Mouse (Mus musculus) CD8-positive naive resting alpha-beta T cell, adult 2 months (primary cell): Measurements from ENCODE around the gene Rbm38.

Source experiments
- DNase-seq, 2 experiments: peaks; one replicate each; pipeline ENCODE4 v3.0.0; 2022; ENCODE audit warnings: low read depth in 2 of 2, low spot score in 2 of 2

The Rbm38 gene

GRCm38 (mm10) chr2:173036055-173036454 lies 15.8 kb downstream of the Rbm38 start:
- no peak for DNase-seq

- no peak for DNase-seq
These were observed 16.3 kb downstream of the Rbm38 start for GRCm38 (mm10) chr2:173036611-173037010.

GRCm38 (mm10) chr2:173037347-173037746 lies 17.0 kb downstream of the Rbm38 start:
- no peak for DNase-seq

- no peak for DNase-seq
These were observed 17.7 kb downstream of the Rbm38 start for GRCm38 (mm10) chr2:173037827-173038607.

GRCm38 (mm10) chr2:173039041-173039440 lies 18.7 kb downstream of the Rbm38 start:
- DNase-seq, result no peak

GRCm38 (mm10) chr2:173040803-173041202 lies 20.5 kb downstream of the Rbm38 start:
- DNase-seq, result no peak

GRCm38 (mm10) chr2:173041242-173041641 lies 20.9 kb downstream of the Rbm38 start:
- DNase-seq, result no peak

- DNase-seq, result no peak
These were observed 21.6 kb downstream of the Rbm38 start for GRCm38 (mm10) chr2:173041893-173042292.

- no peak for DNase-seq
These were observed 22.3 kb downstream of the Rbm38 start for GRCm38 (mm10) chr2:173042504-173043162.

GRCm38 (mm10) chr2:173044198-173044970 lies 24.1 kb downstream of the Rbm38 start:
- DNase-seq, result no peak

- peak; percentile 52 to 60 for DNase-seq
These were observed 26.4 kb downstream of the Rbm38 start for GRCm38 (mm10) chr2:173046582-173047297.

GRCm38 (mm10) chr2:173047471-173047870 lies 27.2 kb downstream of the Rbm38 start:
- DNase-seq, result no peak

- DNase-seq, result no peak
These were observed 27.9 kb downstream of the Rbm38 start for GRCm38 (mm10) chr2:173048041-173048745.

- no peak for DNase-seq
These were observed 28.9 kb downstream of the Rbm38 start for GRCm38 (mm10) chr2:173049231-173049630.

GRCm38 (mm10) chr2:173049817-173050216 lies 29.5 kb downstream of the Rbm38 start:
- DNase-seq, result no peak

GRCm38 (mm10) chr2:173050604-173051382 lies 30.5 kb downstream of the Rbm38 start:
- DNase-seq, result no peak

- no peak for DNase-seq
These were observed 32.6 kb downstream of the Rbm38 start for GRCm38 (mm10) chr2:173052881-173053280.

GRCm38 (mm10) chr2:173053846-173054245 lies 33.5 kb downstream of the Rbm38 start:
- DNase-seq, result peak; percentile 62 to 74

GRCm38 (mm10) chr2:173056303-173056881 lies 36.1 kb downstream of the Rbm38 start:
- DNase-seq, result peak in 1 of 2 experiments; percentile 37
